Mouse (Mus musculus) liver, embryonic 14.5 days (tissue): Measurements from ENCODE around the gene Cdh18.

Source experiments
- CTCF ChIP-seq: IDR thresholded peaks from 2 replicates; pipeline ENCODE4 v1.5.1; 2016; ENCODE audit warnings: antibody characterized with exemption, low read depth, control low read depth
- EP300 ChIP-seq: IDR thresholded peaks from 2 replicates; pipeline ENCODE4 v1.6.1; 2016; ENCODE audit warnings: antibody characterized with exemption, low read depth

DNA sequence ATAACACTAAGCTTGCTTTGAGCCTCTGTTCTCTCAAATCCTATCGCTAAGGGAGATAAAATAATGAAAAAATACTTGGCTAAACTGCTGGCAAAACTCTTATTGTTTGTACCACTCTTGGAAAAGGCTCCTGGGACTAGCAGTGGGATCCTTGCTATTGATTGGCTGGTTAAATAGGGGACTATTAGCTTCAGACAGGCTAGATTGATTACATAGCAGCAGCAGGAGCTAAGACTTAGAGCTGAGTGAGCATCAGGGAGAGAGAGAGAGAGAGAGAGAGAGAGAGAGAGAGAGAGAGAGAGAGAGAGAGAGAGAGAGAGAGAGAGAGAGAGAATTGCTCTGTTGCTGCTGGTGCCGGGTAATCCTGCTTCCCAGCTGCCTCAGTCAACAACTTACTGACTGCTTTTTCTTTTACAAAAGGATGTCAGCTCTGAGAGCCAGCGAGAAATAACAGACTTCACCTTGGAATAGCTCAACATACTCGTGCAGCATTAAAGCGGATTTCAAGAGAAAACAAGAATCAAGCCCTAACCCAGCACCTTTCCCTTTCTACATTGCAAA, at the start of gene Cdh18:
- TF ChIP-seq CTCF, result no peak
- TF ChIP-seq EP300, result no peak
